Mouse (Mus musculus): ENCODE measurements at regions not wholly inside any gene's neighbourhood (a gene's known extent, or its start where the extent isn't known, plus 50 kb on each side); places are given as distances from the start of the nearest gene placed in this dataset.

- Histone ChIP-seq H3K4me1 (ENCODE audit: control insufficient read depth, insufficient read depth, low read length) (no peaks in the 10 kb centered on the region), H3K9me3 (ENCODE audit: control insufficient read depth, low read length) (no peaks in the 10 kb centered on the region), H3K9ac (ENCODE audit: low read depth, low read length) (no peak overlapping the region), H3K36me3 (ENCODE audit: control insufficient read depth, insufficient read depth, low read length) (no peaks in the 10 kb centered on the region), H3K27ac (ENCODE audit: low read depth, low read length) (no peak overlapping the region), H3K4me3 (ENCODE audit: low read length) (no peak overlapping the region), H3K27me3 (ENCODE audit: control insufficient read depth, insufficient read depth, low read length) (no peaks in the 10 kb centered on the region), H3K4me2 (replicated peaks; ENCODE audit: low read depth, low read length) (no peak overlapping the region)
- 97% methylated on average over 1 of the region's 1 CpGs for WGBS
- no peak for ATAC-seq (ENCODE audit: low FRiP score, low TSS enrichment)
Measured at GRCm38 (mm10) chr8:53985685-53986084, 91.7 kb upstream of the Vegfc start.

- Histone ChIP-seq H3K27ac (ENCODE audit: low read depth, low read length) (no peak overlapping the region), H3K9me3 (ENCODE audit: control insufficient read depth, low read length) (no peaks in the 10 kb centered on the region; the same call in 1 of the 2 replicates), H3K36me3 (ENCODE audit: control insufficient read depth, insufficient read depth, low read length) (no peaks in the 10 kb centered on the region), H3K4me3 (ENCODE audit: low read length) (no peak overlapping the region), H3K9ac (ENCODE audit: low read depth, low read length) (no peak overlapping the region), H3K27me3 (ENCODE audit: control insufficient read depth, insufficient read depth, low read length) (no peaks in the 10 kb centered on the region), H3K4me2 (replicated peaks; ENCODE audit: low read depth, low read length) (no peak overlapping the region), H3K4me1 (ENCODE audit: control insufficient read depth, insufficient read depth, low read length) (no peaks in the 10 kb centered on the region)
- no peak for ATAC-seq (ENCODE audit: low FRiP score, low TSS enrichment)
- 94% methylated on average over 3 of the region's 3 CpGs for WGBS
Measured at GRCm38 (mm10) chr8:53994208-53994607, 83.2 kb upstream of the Vegfc start.

GRCm38 (mm10) chr8:53997461-53997860 is 79.9 kb upstream of the Vegfc start:
- H3K36me3 ChIP-seq (ENCODE audit: control insufficient read depth, insufficient read depth, low read length): no peaks in the 10 kb centered on the region
- no peaks in the 10 kb centered on the region for H3K4me1 ChIP-seq (ENCODE audit: control insufficient read depth, insufficient read depth, low read length)
- H3K4me2 ChIP-seq (replicated peaks; ENCODE audit: low read depth, low read length): no peak overlapping the region
- H3K9me3 ChIP-seq (ENCODE audit: control insufficient read depth, low read length): no peaks in the 10 kb centered on the region; the same call in 1 of the 2 replicates
- WGBS: 16% methylated on average over 2 of the region's 2 CpGs
- H3K27me3 ChIP-seq (ENCODE audit: control insufficient read depth, insufficient read depth, low read length): no peaks in the 10 kb centered on the region
- H3K9ac ChIP-seq (ENCODE audit: low read depth, low read length): no peak overlapping the region
- H3K27ac ChIP-seq (ENCODE audit: low read depth, low read length): no peak overlapping the region
- no peak for ATAC-seq (ENCODE audit: low FRiP score, low TSS enrichment)
- no peak overlapping the region for H3K4me3 ChIP-seq (ENCODE audit: low read length)

GRCm38 (mm10) chr8:54002948-54003347 is 74.5 kb upstream of the Vegfc start:
- H3K4me1 ChIP-seq (ENCODE audit: control insufficient read depth, insufficient read depth, low read length): no peaks in the 10 kb centered on the region
- H3K9ac ChIP-seq (ENCODE audit: low read depth, low read length): no peak overlapping the region
- H3K27me3 ChIP-seq (ENCODE audit: control insufficient read depth, insufficient read depth, low read length): no peaks in the 10 kb centered on the region
- no peak; the same call in 1 of the 2 replicates for ATAC-seq (ENCODE audit: low FRiP score, low TSS enrichment)
- no peaks in the 10 kb centered on the region for H3K36me3 ChIP-seq (ENCODE audit: control insufficient read depth, insufficient read depth, low read length)
- no peak overlapping the region for H3K27ac ChIP-seq (ENCODE audit: low read depth, low read length)
- no peak overlapping the region for H3K4me3 ChIP-seq (ENCODE audit: low read length)
- no peak overlapping the region for H3K4me2 ChIP-seq (replicated peaks; ENCODE audit: low read depth, low read length)
- 91% methylated on average over 1 of the region's 1 CpGs for WGBS
- H3K9me3 ChIP-seq (ENCODE audit: control insufficient read depth, low read length): no peaks in the 10 kb centered on the region

GRCm38 (mm10) chr8:54014096-54014495 is 63.3 kb upstream of the Vegfc start:
- H3K36me3 ChIP-seq (ENCODE audit: control insufficient read depth, insufficient read depth, low read length): no peaks in the 10 kb centered on the region
- ATAC-seq (ENCODE audit: low FRiP score, low TSS enrichment): no peak
- 69% methylated on average over 3 of the region's 3 CpGs for WGBS

GRCm38 (mm10) chr8:54018535-54019165 is 58.8 kb upstream of the Vegfc start:
- no peak for ATAC-seq (ENCODE audit: low FRiP score, low TSS enrichment)
- Histone ChIP-seq H3K27ac (ENCODE audit: low read depth, low read length) (no peak overlapping the region), H3K36me3 (ENCODE audit: control insufficient read depth, insufficient read depth, low read length) (no peaks in the 10 kb centered on the region), H3K4me1 (ENCODE audit: control insufficient read depth, insufficient read depth, low read length) (no peaks in the 10 kb centered on the region), H3K4me3 (ENCODE audit: low read length) (no peak overlapping the region), H3K4me2 (replicated peaks; ENCODE audit: low read depth, low read length) (no peak overlapping the region), H3K9ac (ENCODE audit: low read depth, low read length) (no peak overlapping the region), H3K9me3 (ENCODE audit: control insufficient read depth, low read length) (no peaks in the 10 kb centered on the region), H3K27me3 (ENCODE audit: control insufficient read depth, insufficient read depth, low read length) (no peaks in the 10 kb centered on the region)
- 79% methylated on average over 3 of the region's 3 CpGs for WGBS

More at GRCm38 (mm10) chr8:54014096-54014495, 63.3 kb upstream of the Vegfc start:
- Histone ChIP-seq H3K9me3 (ENCODE audit: control insufficient read depth, low read length) (no peaks in the 10 kb centered on the region), H3K4me1 (ENCODE audit: control insufficient read depth, insufficient read depth, low read length) (no peaks in the 10 kb centered on the region), H3K27ac (ENCODE audit: low read depth, low read length) (no peak overlapping the region), H3K27me3 (ENCODE audit: control insufficient read depth, insufficient read depth, low read length) (no peaks in the 10 kb centered on the region), H3K4me2 (replicated peaks; ENCODE audit: low read depth, low read length) (no peak overlapping the region), H3K4me3 (ENCODE audit: low read length) (no peak overlapping the region), H3K9ac (ENCODE audit: low read depth, low read length) (no peak overlapping the region)

Data from kidney, embryonic 14.5 days (tissue).